Mouse (Mus musculus) adrenal gland, postnatal 10 days (tissue): Measurements from ENCODE around the gene Wipi1. TPM values are rescaled to one million over a fixed set of nuclear protein-coding genes. Genes with fewer than 3 reads are reported as not detected.
A peak's percentile ranks its signal among the peaks of the same experiment; 100 is the strongest.

ENCODE experiments used
- DNase-seq: peaks from one replicate; pipeline ENCODE4 v3.0.0; 2021; ENCODE audit warnings: mixed read lengths
- total RNA-seq, 2 experiments: library from RNA; stranded (reverse); gene quantifications; 2 replicates each; pipeline ENCODE4 v1.2.3; 2021

Gene Wipi1
- total RNA-seq, 2 experiments from 2014 or later: 35.0 to 44.2 TPM

DNA sequence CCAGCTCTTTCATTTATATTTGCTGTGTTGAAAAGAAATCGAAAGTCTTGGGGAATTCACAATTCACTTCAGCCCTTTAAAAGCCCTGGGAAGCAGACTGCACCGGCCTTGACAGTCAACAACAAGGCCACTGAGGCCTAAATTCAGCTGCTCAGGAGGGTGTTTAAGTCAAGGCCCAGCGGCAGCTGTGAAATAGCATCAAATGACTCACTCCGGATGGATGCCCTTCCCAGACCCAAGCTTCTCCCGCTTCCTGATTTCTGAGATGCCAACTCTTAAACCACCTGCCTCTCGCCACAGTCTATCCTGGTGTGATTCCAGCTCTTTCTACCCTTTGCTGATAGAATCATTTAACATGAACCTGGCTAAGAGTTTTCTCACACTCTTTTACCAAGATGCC, 8.6 kb upstream of the Wipi1 start:
- peak; percentile 59 for DNase-seq

DNA sequence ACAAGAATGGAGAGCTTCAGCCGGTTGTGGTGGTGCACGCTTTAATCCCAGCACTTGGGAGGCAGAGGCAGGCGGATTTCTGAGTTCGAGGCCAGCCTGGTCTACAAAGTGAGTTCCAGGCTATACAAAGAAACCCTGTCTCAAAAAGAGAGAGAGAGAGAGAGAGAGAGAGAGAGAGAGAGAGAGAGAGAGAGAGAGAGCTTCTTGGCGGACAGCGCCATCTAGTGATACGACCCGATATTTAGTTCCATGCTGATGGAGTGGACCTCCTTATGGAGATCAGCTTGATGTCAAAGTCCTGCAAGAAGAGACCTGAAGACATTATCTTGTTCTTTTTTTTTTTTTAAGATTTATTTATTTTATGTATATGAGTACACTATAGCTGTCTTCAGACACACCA, 7.3 kb upstream of the Wipi1 start:
- peak; percentile 78 for DNase-seq

DNA sequence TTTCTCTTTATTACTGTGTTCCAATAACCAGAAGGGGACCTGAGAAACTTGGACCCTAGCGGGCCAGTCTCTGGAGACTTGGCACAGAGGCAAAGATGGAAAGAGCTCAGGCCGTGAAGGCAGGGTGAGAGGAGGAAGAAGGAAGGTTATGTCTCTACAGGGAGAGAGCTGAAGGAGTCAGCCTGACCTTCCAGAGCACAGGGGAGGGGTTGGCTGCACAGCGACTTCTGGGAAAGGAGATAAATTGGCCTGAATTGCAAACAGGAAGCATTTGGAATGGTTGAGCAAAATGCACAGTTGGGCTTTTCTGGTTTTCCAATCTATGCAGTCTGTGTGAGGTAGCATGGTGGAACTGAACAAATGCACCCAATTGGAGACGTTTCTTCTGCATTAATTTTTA, 5.0 kb upstream of the Wipi1 start:
- peak; percentile 37 for DNase-seq

DNA sequence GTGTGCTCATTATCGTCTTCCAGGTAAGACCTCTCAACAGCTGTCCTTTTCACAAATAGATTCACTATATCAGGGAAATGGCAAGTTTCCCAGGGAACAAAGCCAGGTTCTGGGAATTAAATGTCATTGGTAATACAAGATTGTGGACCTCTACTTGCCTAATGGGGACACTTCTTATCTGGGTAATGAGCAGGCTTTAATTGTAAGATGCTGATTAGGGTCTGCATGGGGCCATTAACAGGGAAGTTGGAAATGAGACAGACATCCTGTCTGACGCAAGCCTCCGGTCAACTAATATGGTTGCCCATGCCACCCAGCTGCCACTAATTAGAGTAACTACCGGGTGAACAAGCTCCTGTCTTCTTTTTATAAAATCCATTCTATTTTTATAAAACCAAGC, 4.6 kb upstream of the Wipi1 start:
- DNase-seq: no peak

DNA sequence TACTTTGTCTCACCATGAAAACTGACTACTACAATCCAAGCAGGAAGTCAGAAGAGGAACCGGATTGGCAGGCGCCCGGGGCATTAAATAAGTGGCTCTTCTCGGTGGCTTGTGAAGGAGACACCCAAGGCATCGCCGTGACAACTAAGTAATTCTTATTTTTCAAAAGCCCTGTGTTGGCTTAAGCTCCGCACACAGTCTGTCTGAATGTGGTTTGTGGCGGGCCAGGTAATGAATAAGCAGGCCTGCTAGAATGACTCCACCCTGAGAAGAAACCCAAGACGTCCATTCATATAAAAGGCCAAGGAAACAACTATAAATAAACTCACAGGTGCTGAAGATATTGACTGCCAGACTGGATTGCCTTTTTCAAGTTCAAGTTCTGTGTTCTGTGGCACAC, 3.5 kb upstream of the Wipi1 start:
- DNase-seq: no peak

DNA sequence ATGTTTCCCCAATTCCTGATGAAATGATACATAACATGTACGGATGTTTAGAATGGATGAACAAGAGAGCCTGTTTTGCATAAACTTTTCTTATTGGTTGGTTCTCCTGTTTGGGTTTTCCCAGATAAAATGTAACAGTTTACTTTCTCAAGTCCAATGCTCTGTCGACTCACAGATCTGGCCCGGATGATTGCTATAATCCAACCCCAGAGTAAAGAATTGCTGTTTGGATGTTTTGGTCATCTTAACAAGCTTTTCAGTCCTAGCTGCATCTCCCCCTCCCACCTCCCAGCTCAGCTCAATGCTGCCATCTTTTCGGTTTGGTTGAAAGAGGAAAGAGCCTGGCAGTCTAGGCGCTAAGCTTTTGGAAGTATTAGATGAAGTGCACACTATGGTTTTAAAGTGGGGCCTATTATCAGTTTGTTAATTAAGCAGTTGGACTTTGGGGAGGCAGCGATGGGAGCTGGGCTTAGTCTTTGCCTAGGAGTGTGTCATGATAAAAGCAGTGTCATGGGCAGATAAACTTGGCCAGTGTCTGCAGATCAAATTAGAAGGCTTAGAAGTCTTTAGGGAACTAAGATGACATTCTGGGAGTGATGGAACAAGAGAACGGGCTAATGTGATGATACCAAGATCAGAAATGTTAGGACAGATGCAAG, 1.2 kb upstream of the Wipi1 start:
- no peak for DNase-seq

DNA sequence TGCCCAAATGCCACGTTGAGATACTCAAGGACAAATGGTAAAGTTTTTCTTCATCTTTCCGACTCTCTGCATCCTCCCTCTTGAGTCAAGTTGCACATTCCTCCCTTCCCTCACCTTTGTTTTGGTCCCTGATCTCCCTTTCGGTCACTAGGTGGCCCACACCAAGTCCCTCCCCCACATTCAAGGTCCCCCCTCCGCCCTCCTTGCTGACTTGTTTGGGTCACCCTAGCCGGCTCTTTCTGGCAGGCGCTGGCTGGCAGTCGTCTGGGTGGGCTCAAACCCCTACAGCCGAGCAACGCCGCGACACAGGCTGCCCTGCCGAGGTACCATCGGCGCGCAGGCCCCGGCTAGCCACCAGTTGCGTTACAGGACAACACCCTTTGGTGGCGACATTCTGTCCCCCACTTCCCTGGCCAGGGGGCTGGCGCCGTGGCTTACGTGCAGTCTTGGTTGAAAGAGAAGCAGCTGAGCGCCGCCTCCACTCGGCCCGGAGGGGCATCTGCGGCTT, 918 bp downstream of the Wipi1 start:
- DNase-seq: no peak

DNA sequence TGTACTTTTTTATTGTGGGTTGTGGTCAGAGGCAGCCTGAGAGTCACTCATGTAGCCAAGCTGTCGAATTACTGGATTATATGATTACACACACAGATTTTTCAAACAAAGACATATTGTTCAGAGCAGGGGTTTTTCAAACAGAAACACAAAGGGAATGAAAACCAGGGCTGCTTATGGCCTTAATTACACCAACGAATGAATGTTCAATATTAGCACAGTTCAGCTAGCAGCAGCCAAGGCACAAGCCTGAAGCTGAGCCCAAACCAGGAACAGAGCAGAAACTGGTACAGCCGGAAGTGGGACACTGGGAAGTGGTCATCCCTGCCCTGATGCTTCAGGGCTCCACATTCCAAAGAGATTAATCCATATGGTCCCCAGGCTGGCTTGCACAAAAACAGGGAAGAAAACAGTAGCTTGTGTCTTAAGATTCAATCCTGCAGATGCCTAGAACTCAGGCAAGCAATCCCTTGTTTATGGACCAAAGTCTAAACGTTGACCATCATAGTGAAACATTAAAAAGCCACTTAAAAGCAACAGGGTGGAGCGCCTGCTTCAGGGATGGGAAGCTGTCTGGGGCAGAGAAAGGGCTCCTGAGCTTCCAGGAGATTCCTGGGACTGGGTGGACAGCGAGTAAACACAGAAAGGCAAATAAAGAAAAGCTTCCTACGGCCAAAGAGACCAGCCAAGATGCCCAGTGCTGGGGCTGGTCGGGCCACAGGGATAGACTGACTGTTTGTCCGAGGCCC, 1.5 kb downstream of the Wipi1 start:
- DNase-seq: no peak

DNA sequence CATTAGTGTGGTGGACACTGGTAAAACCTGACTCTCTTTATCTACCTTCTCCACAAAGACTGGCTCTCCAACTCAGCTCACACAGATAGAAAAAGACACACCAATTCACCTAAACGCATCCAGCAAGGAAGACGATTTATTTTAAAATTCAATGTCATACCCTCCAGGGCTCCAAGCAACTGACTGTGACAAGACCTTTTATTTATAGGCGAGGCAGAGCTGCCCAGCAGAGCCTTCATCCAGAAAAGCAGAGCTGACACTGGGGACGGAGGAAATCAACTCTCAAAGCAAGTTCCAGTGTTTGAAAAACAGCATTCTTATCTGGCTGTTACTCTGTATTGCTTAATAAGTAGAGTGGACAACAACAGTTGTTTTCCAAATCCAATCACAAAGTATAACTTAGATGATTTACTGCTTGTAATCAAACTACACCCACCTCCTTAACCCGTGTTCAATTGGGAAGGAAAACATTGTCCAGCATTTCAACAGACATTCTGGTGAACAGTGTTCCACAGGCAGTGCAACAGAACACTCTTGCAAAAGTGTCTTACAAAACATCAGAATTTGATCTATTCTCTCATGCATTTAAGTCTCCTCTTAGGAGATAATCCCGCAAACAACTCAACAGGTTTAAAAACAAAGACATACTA, 2.7 kb downstream of the Wipi1 start:
- no peak for DNase-seq

DNA sequence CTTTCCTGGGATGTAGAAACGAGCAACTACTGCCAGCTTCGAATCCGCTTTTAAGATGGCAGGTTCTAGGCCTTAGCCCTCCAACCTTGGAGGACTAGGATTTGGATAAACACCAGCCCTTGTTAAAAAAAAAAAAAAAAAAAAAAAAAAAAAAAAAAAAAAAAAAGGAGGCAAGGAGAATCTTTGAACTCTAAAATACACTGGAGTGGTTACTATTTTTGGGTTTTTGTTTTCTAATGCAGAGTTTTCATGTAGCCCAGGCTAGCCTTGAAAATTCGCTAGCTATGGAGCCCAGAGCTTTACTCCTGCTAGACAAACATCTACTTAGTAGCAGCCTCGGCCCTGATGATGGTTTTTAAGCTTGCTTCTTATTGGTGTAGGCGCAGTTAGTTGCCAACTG, 4.2 kb downstream of the Wipi1 start:
- DNase-seq: no peak

DNA sequence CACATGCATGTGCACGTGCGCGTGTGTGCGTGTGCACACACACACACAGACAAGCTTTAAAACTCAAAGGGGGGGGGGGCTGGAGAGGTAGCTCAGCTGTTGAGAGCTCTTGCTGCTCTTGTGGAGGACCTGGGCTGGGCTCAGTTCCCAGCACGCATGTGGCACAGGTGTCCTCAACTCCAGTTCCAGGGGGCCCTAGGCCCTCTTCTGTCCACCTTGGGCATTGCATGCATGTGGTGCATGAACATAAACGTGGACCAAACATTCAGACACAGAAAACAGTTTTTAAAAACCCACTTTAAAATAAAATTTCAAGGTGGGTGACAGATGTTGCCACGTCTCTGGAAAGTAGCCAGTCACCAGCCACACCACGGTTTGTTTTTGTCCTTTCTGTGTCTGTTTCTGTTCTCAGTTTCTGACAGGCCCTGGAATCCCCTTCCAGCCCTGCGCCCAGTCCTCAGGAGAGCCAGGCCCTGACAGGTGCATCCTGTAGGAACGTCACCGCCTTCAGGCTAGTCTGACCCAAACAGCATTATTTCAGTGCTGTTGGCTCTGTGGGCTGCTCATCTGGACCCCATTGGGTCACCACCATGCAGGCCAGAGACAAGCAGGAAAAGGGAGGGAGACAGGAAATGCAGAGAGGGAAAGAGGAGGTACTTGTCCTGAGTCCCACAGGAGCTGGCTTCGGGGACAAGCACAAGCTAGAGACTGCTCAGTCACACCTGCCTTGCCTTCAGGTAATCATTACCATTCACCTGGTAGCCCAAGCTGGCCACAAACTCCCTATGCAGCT, 12.8 kb downstream of the Wipi1 start:
- DNase-seq: no peak

DNA sequence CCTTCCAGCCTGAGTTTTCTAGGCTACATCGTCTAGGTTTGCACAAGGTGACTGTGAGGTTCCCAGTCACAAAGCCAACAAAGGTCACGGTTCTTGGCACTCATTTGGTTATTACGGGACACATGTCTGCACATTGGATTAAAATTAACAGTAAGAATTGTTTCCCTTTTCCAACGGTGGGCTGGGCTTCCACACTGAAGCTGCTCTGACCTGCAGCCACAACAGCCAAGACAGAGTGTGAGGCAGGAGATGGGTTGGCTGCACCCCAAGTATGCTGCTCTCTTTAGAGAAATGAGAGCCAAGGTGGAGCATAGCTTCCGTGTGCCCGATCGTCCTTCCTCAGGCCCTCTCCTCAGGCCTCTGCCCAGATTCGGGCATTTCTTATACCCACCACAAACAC, 17.0 kb downstream of the Wipi1 start:
- DNase-seq: no peak

DNA sequence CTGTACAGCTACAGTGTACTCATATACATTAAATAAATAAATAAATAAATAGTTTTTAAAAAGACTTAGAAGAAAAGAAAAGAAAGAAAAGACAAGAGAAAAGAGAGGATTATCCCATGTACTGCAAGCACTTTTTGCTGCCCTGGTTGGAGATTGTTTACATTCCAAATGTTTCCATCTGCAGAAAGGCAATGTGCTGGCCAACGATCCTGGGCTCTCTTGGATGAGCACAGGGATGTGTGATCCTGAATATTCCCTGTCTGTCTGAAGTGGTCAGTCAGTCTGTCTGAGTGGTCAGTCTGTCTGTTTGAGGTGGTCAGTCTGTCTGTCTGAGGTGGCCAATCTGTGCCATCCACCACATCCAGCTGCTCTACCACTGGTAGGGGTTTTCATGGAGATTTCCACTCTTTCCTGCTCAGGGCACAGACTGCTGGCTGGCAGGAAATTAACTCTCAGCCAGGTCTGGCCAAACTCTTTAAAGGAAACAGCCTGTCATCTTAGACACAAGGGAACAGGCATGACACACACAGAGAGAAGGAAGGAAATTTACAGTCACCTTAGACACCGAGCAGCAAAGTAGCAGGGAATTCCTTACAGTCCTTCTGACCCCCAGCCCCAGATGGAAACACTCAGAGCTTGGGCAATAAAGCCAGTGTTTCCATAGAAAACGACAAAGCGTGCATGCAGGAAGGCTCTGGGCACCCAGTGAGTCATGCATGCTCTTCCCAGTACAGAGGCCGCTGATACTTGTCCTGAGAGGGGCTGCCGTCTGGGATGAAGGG, 18.4 kb downstream of the Wipi1 start:
- DNase-seq: no peak

DNA sequence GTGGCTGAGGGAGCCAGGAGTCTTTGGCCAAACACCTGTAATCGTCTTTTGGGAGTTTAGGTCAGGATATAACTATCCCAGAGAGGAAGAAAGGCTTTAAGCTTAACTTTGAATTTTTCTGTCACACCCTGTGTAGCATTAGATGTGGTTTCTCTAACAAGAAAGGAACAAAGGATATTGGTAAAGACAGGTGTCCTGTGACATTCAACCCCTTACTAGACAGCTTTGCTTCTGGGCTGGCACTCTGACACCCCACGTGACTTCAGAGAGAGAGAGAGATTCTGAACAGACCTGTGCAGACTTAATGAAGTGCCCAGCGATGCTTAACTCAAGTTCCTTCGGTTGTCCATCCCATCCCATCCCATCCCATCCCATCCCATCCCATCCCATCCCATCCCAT, 20.3 kb downstream of the Wipi1 start:
- DNase-seq: no peak

DNA sequence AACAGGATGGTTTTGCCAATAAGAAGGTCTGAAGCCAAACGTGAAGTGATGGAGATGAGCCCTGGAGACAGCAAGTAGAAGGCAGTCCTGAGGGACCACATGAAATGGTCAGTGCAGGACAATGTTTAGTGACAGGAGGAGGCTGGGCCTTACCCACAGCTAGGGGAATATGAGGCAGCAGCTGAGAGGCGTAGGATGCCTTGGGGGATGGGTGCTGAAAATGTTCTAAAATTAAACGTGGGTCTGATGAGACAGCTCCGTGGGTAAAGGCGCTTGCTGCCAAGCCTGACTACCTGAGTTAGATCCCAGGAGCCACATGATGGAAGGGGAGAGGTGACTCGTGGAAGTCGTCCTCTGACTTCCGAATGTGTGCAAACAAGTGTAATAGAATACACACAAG, 21.8 kb downstream of the Wipi1 start:
- DNase-seq: no peak

DNA sequence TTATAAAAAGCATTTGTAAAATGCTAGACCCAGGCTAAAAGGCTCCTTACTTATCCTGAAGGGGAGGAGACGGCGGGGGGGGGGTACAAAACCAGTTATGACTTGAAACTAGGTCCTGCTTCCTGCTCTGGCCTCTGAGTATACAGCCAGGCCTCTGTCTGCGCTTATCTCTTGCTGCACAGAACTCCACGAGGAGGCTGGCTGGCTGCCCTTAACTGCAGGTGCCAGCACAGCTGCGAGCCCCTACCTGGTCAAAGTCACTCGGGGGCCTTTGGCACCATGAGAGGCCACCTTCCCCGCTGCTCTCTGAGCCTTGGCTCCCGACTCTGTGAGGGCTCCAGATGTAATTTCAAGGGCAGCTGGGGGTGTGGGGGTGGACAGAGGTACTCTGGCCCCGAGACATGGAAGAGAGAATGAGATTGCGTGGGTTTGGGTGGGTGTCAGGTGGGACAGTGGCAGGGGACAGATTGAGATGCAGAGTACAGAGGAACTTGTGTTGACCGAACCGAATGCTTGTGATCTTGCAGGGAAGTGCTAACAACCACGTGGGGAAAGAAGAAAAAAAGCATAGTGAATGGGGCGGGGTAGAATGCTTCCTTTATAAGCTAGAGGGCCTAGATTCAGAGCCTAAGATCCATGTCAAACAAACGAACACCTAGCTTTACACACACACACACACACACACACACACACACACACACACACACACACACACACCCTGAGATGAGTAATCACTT, 24.0 kb downstream of the Wipi1 start:
- DNase-seq: peak; percentile 12

DNA sequence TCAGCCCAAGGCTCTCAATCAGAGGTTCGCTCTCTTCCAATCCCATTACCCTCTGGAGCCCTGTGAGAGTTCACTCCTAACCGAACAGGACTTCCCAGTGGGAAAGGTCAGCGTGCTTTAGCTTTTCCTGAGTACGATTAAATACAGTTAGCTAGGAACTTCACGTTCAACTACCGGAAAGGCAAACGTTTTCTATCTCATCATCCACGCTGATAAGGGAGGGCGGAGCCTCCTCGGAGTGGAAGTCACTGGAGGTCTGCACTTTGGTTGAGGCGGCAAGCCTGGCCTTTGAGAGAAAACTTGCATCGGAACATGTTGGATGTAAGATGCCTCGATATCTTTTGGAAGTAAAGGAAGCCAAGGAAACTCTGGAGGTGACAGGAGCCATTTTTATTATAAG, 24.7 kb downstream of the Wipi1 start:
- DNase-seq: peak; percentile 20

DNA sequence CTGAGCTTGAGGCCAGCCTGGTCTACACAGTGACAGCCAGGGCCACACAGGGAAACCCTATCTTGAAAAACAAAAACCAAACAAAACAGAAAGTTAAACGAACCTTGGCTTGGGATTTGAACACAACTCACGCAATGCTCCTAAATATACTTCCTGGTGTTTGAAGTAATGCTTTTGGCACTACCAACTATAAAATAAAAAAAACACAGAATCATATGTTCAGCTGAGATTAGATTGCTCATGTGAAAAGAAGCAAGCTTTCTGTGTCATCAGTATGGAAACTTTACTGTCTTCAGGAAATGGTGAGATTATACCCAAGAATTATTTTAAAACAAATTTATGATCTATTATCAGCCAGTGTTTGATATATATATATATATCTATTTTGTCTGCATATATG, 25.3 kb downstream of the Wipi1 start:
- DNase-seq: no peak

DNA sequence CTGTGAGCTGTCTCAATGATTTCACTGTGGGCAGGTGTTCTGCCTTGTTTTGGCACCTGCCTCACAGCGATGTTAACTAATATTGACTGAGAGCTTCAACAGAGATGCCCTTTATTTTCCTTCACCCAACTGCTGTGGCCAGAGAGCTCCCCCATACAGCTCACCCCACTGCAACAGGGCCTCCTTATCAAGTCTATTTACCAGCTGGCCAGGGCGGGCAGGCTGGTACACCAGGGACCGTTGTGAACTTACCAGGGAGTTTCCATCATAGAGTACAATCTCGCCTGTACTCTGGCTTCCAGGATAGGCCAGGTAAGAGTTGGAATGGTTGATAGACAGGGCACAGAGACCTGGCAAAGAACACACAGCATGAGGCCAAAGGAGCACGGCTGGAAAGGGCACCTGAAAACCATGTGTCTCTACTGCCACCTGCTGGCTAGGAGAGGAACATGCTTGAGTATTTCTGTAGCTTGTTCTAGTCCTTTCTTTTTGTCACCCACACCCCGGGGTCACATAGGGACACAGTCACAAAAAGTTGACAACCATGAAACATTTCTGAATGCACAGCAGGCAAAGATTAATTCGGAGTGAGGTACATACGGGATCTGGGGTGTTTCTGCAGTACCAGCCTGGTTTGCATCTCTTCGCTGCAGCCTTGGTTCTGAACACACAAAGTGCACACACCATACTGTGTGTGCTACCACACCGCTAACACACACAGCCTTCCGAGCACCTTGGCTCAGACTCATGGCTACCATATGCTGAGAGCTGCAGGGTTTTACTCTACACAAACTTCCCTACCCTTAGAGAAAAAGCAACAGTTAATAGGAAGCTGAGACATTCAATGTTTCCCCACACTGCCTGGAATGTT, 26.7 kb downstream of the Wipi1 start:
- DNase-seq: peak; percentile 78

DNA sequence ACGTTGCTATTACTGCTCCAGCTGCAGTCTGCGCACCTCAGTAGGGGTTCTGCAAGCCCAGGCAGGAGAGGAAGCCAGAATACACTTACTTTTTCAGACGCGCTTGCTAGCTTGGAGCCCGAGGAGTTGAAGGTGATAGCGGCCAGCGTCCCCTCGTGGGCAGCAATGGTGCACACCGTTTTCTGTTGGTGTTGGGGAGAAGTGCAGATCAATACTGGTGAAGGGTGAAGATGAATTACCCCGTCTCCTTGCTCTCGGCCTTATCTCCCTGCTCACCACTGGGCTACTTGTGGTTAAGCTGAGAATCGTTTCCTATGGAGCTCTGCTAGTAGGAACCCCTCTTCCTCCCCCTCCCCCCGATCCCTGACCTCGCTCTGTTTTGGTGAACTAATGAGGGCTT, 27.8 kb downstream of the Wipi1 start:
- no peak for DNase-seq
